Mouse (Mus musculus) cerebellum, adult 2 months (tissue): ENCODE measurements at regions not wholly inside any gene's neighbourhood (a gene's known extent, or its start where the extent isn't known, plus 50 kb on each side); places are given as distances from the start of the nearest gene placed in this dataset.
"Not testable (repeated sequence)": the region's sequence is repeated elsewhere in the genome, so short reads cannot be mapped to it uniquely, and the experiment has no call there.

Experiments
- DNase-seq, 2 experiments: peaks; one replicate each; pipeline ENCODE4 v3.0.0; 2021
- H3K27ac ChIP-seq: fragments of 200-500 bp; 2 replicates; pipeline ENCODE4 v1.5.1; 2012; ENCODE audit warnings: low read length, control low read depth, inconsistent platforms; ENCODE audit not compliant: insufficient read depth
- H3K27me3 ChIP-seq: fragments of 200-500 bp; 2 replicates; pipeline ENCODE4 v1.6.1; 2012; ENCODE audit warnings: inconsistent platforms, mild to moderate bottlenecking, low read length, moderate library complexity; ENCODE audit not compliant: control insufficient read depth, insufficient read depth
- H3K4me1 ChIP-seq: fragments of 200-500 bp; 2 replicates; pipeline ENCODE4 v1.6.1; 2011; ENCODE audit warnings: low read length; ENCODE audit not compliant: control insufficient read depth, insufficient read depth
- H3K4me3 ChIP-seq: fragments of 200-500 bp; replicated peaks from 2 replicates; pipeline ENCODE3; 2011; ENCODE audit warnings: mild to moderate bottlenecking, low read depth, low read length, control low read depth; ENCODE audit not compliant: insufficient read depth
- CTCF ChIP-seq: fragments of 200-500 bp; IDR thresholded peaks from 2 replicates; pipeline ENCODE4 v1.5.1; 2011; ENCODE audit warnings: low read depth, mild to moderate bottlenecking, control low read depth, low read length, moderate library complexity, borderline replicate concordance; ENCODE audit not compliant: insufficient read depth
- POLR2A ChIP-seq: fragments of 200-500 bp; IDR thresholded peaks from 2 replicates; pipeline ENCODE4 v1.6.1; 2011; ENCODE audit warnings: low read length, control low read depth, borderline replicate concordance; ENCODE audit not compliant: insufficient read depth
- WGBS: fragments of 180-500 bp; shearing (Covaris S2); methylation state at CpG from one replicate; pipeline ENCODE4 v1.1.7; 2018; 5-methylcytosine and 5-hydroxymethylcytosine counted together

- 69% methylated on average over 22 of the region's 22 CpGs for WGBS
- Histone ChIP-seq H3K27ac (no peak overlapping the region), H3K27me3 (no peaks in the 10 kb centered on the region; the same call in 1 of the 2 replicates), H3K4me3 (no peak overlapping the region), H3K4me1 (no peaks in the 10 kb centered on the region)
- DNase-seq: no peak
- TF ChIP-seq POLR2A (no peak), CTCF (no peak)
Measured at GRCm38 (mm10) chr12:71532708-71533450, 223.2 kb downstream of the Dact1 start.

- TF ChIP-seq POLR2A (no peak), CTCF (no peak)
Measured at GRCm38 (mm10) chr12:71533701-71534100, 224.0 kb downstream of the Dact1 start.

GRCm38 (mm10) chr12:71534199-71534598 lies 224.5 kb downstream of the Dact1 start:
- Histone ChIP-seq H3K27me3 (no peaks in the 10 kb centered on the region; the same call in 1 of the 2 replicates), H3K4me1 (no peaks in the 10 kb centered on the region), H3K4me3 (no peak overlapping the region), H3K27ac (no peak overlapping the region)
- 77% methylated on average over 4 of the region's 4 CpGs for WGBS
- TF ChIP-seq CTCF (no peak), POLR2A (no peak)
- DNase-seq: no peak

More at GRCm38 (mm10) chr12:71533701-71534100, 224.0 kb downstream of the Dact1 start:
- Histone ChIP-seq H3K4me3 (no peak overlapping the region), H3K4me1 (no peaks in the 10 kb centered on the region), H3K27me3 (no peaks in the 10 kb centered on the region; the same call in 1 of the 2 replicates), H3K27ac (no peak overlapping the region)
- DNase-seq: no peak
- WGBS: 97% methylated on average over 9 of the region's 9 CpGs

- H3K27me3 ChIP-seq: no peaks in the 10 kb centered on the region; the same call in 1 of the 2 replicates
- WGBS: 97% methylated on average over 6 of the region's 6 CpGs
- TF ChIP-seq POLR2A (no peak), CTCF (no peak)
- no peak overlapping the region for H3K4me3 ChIP-seq
- no peak overlapping the region for H3K27ac ChIP-seq
- DNase-seq: no peak
- H3K4me1 ChIP-seq: no peaks in the 10 kb centered on the region
Measured at GRCm38 (mm10) chr12:71535251-71535650, 225.6 kb downstream of the Dact1 start.

- WGBS: 38% methylated on average over 3 of the region's 3 CpGs
- not testable (repeated sequence) for H3K4me1 ChIP-seq, H3K4me3 ChIP-seq, H3K27ac ChIP-seq, DNase-seq, H3K27me3 ChIP-seq
Measured at GRCm38 (mm10) chr12:71535831-71536230, 226.1 kb downstream of the Dact1 start.

- TF ChIP-seq CTCF: no peak
- TF ChIP-seq POLR2A: no peak
- Histone ChIP-seq H3K27me3 (no peaks in the 10 kb centered on the region), H3K27ac (no peak overlapping the region), H3K4me1 (peaks cover 4% of the 10 kb centered on the region; the same call in 1 of the 2 replicates), H3K4me3 (no peak overlapping the region)
- 65% methylated on average over 7 of the region's 7 CpGs for WGBS
- DNase-seq: no peak
Measured at GRCm38 (mm10) chr12:71538691-71539090, 229.0 kb downstream of the Dact1 start.

- peaks cover 5% of the 10 kb centered on the region; the same call in 1 of the 2 replicates for H3K4me1 ChIP-seq
- WGBS: 88% methylated on average over 11 of the region's 11 CpGs
- H3K4me3 ChIP-seq: no peak overlapping the region
- DNase-seq: no peak
- H3K27me3 ChIP-seq: no peaks in the 10 kb centered on the region
- TF ChIP-seq POLR2A (no peak), CTCF (no peak)
- no peak overlapping the region for H3K27ac ChIP-seq
Measured at GRCm38 (mm10) chr12:71540279-71540678, 230.6 kb downstream of the Dact1 start.

- 80% methylated on average over 2 of the region's 2 CpGs for WGBS
- H3K27me3 ChIP-seq: no peaks in the 10 kb centered on the region
- no peak overlapping the region for H3K4me3 ChIP-seq
- H3K4me1 ChIP-seq: peaks cover 5% of the 10 kb centered on the region; the same call in 1 of the 2 replicates
- TF ChIP-seq CTCF (no peak), POLR2A (no peak)
- DNase-seq: no peak
- no peak overlapping the region for H3K27ac ChIP-seq
Measured at GRCm38 (mm10) chr12:71541961-71542360, 232.3 kb downstream of the Dact1 start.
